Mouse (Mus musculus) limb, embryonic 12.5 days (tissue): ENCODE measurements at regions not wholly inside any gene's neighbourhood (a gene's known extent, or its start where the extent isn't known, plus 50 kb on each side); places are given as distances from the start of the nearest gene placed in this dataset.
"Not testable (repeated sequence)": the region's sequence is repeated elsewhere in the genome, so short reads cannot be mapped to it uniquely, and the experiment has no call there.

Experiments
- ATAC-seq: fragments of 200-750 bp; cut with Nextera tagmentation; 2 replicates; pipeline ENCODE4 v1.8.0; 2017; ENCODE audit warnings: low read depth, moderate TSS enrichment; ENCODE audit not compliant: insufficient number of reproducible peaks, insufficient read depth, low FRiP score, low TSS enrichment
- H3K27ac ChIP-seq: fragments of 300-500 bp; sonication (generic); 2 replicates; pipeline ENCODE4 v1.5.1; 2016; ENCODE audit warnings: mild to moderate bottlenecking, moderate library complexity
- H3K27me3 ChIP-seq: fragments of 300-500 bp; sonication (generic); 2 replicates; pipeline ENCODE4 v1.6.1; 2016; ENCODE audit warnings: mild to moderate bottlenecking, moderate library complexity
- H3K36me3 ChIP-seq: fragments of 300-500 bp; sonication (generic); 2 replicates; pipeline ENCODE4 v1.6.1; 2016; ENCODE audit warnings: mild to moderate bottlenecking, moderate library complexity
- H3K4me1 ChIP-seq: fragments of 300-500 bp; sonication (generic); replicated peaks from 2 replicates; pipeline ENCODE4 v1.6.1; 2016
- H3K4me2 ChIP-seq: fragments of 300-500 bp; sonication (generic); 2 replicates; pipeline ENCODE4 v1.6.1; 2016; ENCODE audit warnings: mild to moderate bottlenecking, moderate library complexity
- H3K4me3 ChIP-seq: fragments of 300-500 bp; sonication (generic); replicated peaks from 2 replicates; pipeline ENCODE4 v1.5.1; 2016; ENCODE audit warnings: mild to moderate bottlenecking
- H3K9ac ChIP-seq: fragments of 300-500 bp; sonication (generic); replicated peaks from 2 replicates; pipeline ENCODE4 v1.6.1; 2016; ENCODE audit warnings: mild to moderate bottlenecking, moderate library complexity
- H3K9me3 ChIP-seq: fragments of 300-500 bp; sonication (generic); 2 replicates; pipeline ENCODE4 v1.6.1; 2016; ENCODE audit warnings: mild to moderate bottlenecking, moderate library complexity
- WGBS: fragments of 180-500 bp; shearing (Covaris S2); methylation state at CpG from one replicate; pipeline ENCODE4 v1.1.7; 2016; 5-methylcytosine and 5-hydroxymethylcytosine counted together

- Histone ChIP-seq H3K9ac (no peak overlapping the region), H3K4me3 (no peak overlapping the region), H3K27ac (no peak overlapping the region), H3K4me1 (no peaks in the 10 kb centered on the region), H3K9me3 (no peaks in the 10 kb centered on the region), H3K27me3 (no peaks in the 10 kb centered on the region), H3K4me2 (no peak overlapping the region), H3K36me3 (no peaks in the 10 kb centered on the region)
- no peak for ATAC-seq
- WGBS, result 73% methylated on average over 4 of the region's 4 CpGs
These were observed 754.0 kb upstream of the Slc39a10 start for GRCm38 (mm10) chr1:47646681-47647080.

DNA sequence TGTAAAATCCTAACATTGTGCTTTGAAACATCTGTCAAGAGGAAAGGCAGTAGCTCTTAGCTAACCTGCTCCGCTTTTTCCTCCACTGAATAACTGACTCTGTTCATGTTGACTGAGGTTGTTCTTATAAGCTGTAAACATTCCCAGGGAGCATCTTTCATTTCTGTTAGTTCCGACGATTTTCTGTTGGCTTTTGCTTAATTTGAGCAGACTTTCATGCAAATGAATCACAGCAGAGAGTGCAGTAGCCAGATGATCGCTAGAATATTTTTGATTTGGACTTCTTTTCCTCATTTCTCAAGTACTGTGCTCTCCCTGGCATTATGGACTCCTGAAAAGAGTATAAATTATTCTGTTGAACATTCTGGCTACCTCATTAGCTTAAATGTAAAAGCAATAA, 713.9 kb upstream of the Slc39a10 start:
- 78% methylated on average over 4 of the region's 4 CpGs for WGBS
- no peak overlapping the region for H3K4me3 ChIP-seq
- H3K27me3 ChIP-seq, result no peaks in the 10 kb centered on the region
- H3K9ac ChIP-seq, result no peak overlapping the region
- no peak overlapping the region for H3K27ac ChIP-seq
- H3K4me2 ChIP-seq, result no peak overlapping the region
- no peaks in the 10 kb centered on the region for H3K9me3 ChIP-seq
- H3K36me3 ChIP-seq, result no peaks in the 10 kb centered on the region
- no peak for ATAC-seq
- no peaks in the 10 kb centered on the region for H3K4me1 ChIP-seq

- Histone ChIP-seq H3K27me3 (no peaks in the 10 kb centered on the region), H3K36me3 (no peaks in the 10 kb centered on the region), H3K9me3 (no peaks in the 10 kb centered on the region), H3K4me3 (no peak overlapping the region), H3K4me2 (no peak overlapping the region), H3K4me1 (no peaks in the 10 kb centered on the region), H3K9ac (no peak overlapping the region), H3K27ac (no peak overlapping the region)
- 58% methylated on average over 2 of the region's 2 CpGs for WGBS
- no peak for ATAC-seq
These were observed 711.3 kb upstream of the Slc39a10 start for GRCm38 (mm10) chr1:47603989-47604360.

GRCm38 (mm10) chr1:47603294-47603988, 710.8 kb upstream of the Slc39a10 start:
- no peak overlapping the region for H3K27ac ChIP-seq
- WGBS, result 27% methylated on average over 3 of the region's 3 CpGs
- H3K4me2 ChIP-seq, result no peak overlapping the region
- H3K36me3 ChIP-seq, result no peaks in the 10 kb centered on the region
- no peaks in the 10 kb centered on the region for H3K9me3 ChIP-seq
- no peaks in the 10 kb centered on the region for H3K4me1 ChIP-seq
- H3K4me3 ChIP-seq, result no peak overlapping the region
- no peak overlapping the region for H3K9ac ChIP-seq
- H3K27me3 ChIP-seq, result no peaks in the 10 kb centered on the region
- ATAC-seq, result no peak

DNA sequence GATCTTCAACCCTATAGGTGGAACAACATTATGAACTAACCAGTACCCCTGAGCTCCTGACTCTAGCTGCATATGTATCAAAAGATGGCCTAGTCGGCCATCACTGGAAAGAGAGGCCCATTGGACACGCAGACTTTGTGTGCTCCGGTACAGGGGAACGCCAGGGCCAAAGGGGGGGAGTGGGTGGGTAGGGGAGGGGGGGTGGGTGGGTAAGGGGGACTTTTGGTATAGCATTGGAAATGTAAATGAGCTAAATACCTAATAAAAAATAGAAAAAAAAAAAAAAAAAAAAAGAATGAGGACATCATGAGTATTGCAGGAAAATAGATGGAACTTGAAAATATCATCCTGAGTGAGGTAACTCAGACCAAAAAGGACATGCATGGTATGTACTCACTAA, 701.0 kb upstream of the Slc39a10 start:
- WGBS, result 85% methylated on average over 1 of the region's 4 CpGs
- H3K36me3 ChIP-seq, H3K27ac ChIP-seq, H3K4me2 ChIP-seq, H3K9me3 ChIP-seq, H3K4me3 ChIP-seq, H3K27me3 ChIP-seq, H3K4me1 ChIP-seq, ATAC-seq, H3K9ac ChIP-seq: not testable (repeated sequence)

GRCm38 (mm10) chr1:47545606-47546005, 653.0 kb upstream of the Slc39a10 start:
- Histone ChIP-seq H3K4me2 (no peak overlapping the region), H3K27me3 (no peaks in the 10 kb centered on the region), H3K4me3 (no peak overlapping the region), H3K9ac (no peak overlapping the region), H3K27ac (no peak overlapping the region), H3K9me3 (no peaks in the 10 kb centered on the region), H3K36me3 (no peaks in the 10 kb centered on the region), H3K4me1 (no peaks in the 10 kb centered on the region)
- ATAC-seq, result no peak
- 73% methylated on average over 1 of the region's 1 CpGs for WGBS

DNA sequence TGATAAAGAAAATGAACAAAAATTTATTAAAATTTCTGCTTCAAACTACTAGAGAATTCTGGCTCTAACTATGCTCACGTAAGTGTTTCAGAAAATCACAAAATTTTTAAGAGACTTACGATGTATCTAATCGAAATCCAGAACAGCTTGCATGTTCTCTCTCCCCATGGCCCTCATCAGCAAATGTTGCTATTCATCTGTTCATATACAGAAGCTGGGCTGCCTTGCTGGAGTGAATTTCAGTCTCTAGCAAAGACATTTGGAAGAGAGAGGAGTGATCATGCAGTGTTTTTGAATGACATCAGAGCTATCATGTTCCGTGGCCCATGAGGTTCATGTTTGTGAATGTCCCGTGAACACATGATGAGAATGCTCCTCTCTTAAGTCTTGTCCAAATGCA, 618.8 kb upstream of the Slc39a10 start:
- Histone ChIP-seq H3K36me3 (no peaks in the 10 kb centered on the region), H3K27ac (no peak overlapping the region), H3K4me3 (no peak overlapping the region), H3K4me1 (no peaks in the 10 kb centered on the region), H3K4me2 (no peak overlapping the region), H3K9me3 (no peaks in the 10 kb centered on the region), H3K9ac (no peak overlapping the region), H3K27me3 (no peaks in the 10 kb centered on the region)
- ATAC-seq, result no peak
- 90% methylated on average over 5 of the region's 5 CpGs for WGBS

GRCm38 (mm10) chr1:47507801-47508200, 615.1 kb upstream of the Slc39a10 start:
- H3K27me3 ChIP-seq, result no peaks in the 10 kb centered on the region

DNA sequence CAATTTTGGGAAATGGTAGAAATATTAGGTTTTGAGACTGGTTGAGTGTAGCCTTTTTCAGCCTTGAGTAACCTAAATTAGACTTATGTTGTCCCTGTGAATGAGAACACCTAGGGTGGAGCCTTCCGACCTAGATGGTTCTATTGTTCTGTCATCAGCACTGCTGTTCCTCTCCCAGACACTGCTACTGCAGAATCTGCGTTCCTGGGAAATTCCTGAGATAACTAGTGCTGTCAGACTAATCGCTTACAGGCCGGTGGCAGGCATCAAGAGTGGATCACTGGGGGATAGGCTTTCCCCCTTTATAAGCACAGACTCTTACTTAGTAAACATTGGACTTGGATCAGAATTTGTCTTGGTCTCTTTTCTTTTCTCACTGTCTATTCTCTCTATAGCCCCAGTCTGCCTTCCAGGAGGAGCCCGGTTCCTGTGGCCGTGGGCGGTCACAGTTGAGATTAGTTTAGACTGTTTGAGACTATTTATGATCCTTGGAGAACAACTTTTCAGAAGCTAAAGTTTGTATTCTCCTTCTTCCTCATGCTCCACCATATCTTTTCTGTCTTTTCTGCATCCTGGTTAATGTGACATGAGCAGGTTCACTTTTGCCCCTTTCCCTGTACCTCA, 596.0 kb upstream of the Slc39a10 start:
- no peak overlapping the region for H3K27ac ChIP-seq
- H3K27me3 ChIP-seq, result no peaks in the 10 kb centered on the region
- no peaks in the 10 kb centered on the region for H3K4me1 ChIP-seq
- no peak overlapping the region for H3K4me2 ChIP-seq
- H3K36me3 ChIP-seq, result no peaks in the 10 kb centered on the region
- WGBS, result 70% methylated on average over 7 of the region's 7 CpGs
- no peak overlapping the region for H3K4me3 ChIP-seq
- H3K9ac ChIP-seq, result no peak overlapping the region
- no peaks in the 10 kb centered on the region for H3K9me3 ChIP-seq
- ATAC-seq, result no peak

More at GRCm38 (mm10) chr1:47507801-47508200, 615.1 kb upstream of the Slc39a10 start:
- H3K4me2 ChIP-seq, result no peak overlapping the region
- no peaks in the 10 kb centered on the region for H3K4me1 ChIP-seq
- no peak for ATAC-seq
- no peaks in the 10 kb centered on the region for H3K9me3 ChIP-seq
- H3K4me3 ChIP-seq, result no peak overlapping the region
- no peak overlapping the region for H3K27ac ChIP-seq
- no peaks in the 10 kb centered on the region for H3K36me3 ChIP-seq
- H3K9ac ChIP-seq, result no peak overlapping the region

- Histone ChIP-seq H3K27me3 (no peaks in the 10 kb centered on the region), H3K9me3 (no peaks in the 10 kb centered on the region), H3K4me3 (no peak overlapping the region), H3K36me3 (no peaks in the 10 kb centered on the region), H3K4me1 (no peaks in the 10 kb centered on the region), H3K4me2 (no peak overlapping the region), H3K27ac (no peak overlapping the region), H3K9ac (no peak overlapping the region)
- ATAC-seq, result no peak
These were observed 593.4 kb upstream of the Slc39a10 start for GRCm38 (mm10) chr1:47486087-47486486.

DNA sequence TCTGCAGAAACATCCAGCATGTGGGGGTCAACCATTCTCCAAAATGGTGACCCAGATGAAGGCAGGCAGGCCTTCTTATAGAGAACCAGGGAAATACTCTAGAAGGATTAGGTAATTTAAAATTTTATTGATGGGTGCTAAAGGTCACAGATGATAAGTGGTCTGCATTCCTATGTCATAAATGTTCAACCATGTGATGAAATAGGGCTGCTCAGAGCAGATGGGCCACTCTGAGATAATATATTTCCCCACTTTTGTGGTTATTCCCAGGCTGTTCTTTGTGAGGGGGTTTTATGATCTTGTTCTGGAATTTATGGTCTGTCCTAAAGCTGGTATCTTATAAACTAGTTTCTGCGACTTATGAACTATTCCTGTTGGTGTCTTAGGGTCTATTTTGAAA, 586.4 kb upstream of the Slc39a10 start:
- H3K9me3 ChIP-seq, result 0 out of 2 replicates have a peak, but pooled peaks cover 4% of the 10 kb centered on the region
- no peak overlapping the region for H3K4me3 ChIP-seq
- no peaks in the 10 kb centered on the region for H3K36me3 ChIP-seq
- no peaks in the 10 kb centered on the region for H3K4me1 ChIP-seq
- H3K27ac ChIP-seq, result no peak overlapping the region
- no peak overlapping the region for H3K4me2 ChIP-seq
- no peak overlapping the region for H3K9ac ChIP-seq
- WGBS, result 60% methylated on average over 1 of the region's 1 CpGs
- H3K27me3 ChIP-seq, result no peaks in the 10 kb centered on the region
- no peak for ATAC-seq
